Mouse (Mus musculus) megakaryocyte, embryonic 14.5 days (primary cell): ENCODE measurements around the gene Dlg4.

Source experiments
- FLI1 ChIP-seq: IDR thresholded peaks from 2 replicates; pipeline ENCODE4 v1.6.1; 2012; ENCODE audit warnings: low read length, inconsistent platforms, mixed read lengths
- GATA1 ChIP-seq: IDR thresholded peaks from 3 replicates; pipeline ENCODE4 v1.6.1; 2012; ENCODE audit warnings: mixed read lengths, low read length, inconsistent platforms, borderline replicate concordance

GRCm38 (mm10) chr11:70045435-70045834 is 28.7 kb downstream of the Dlg4 start:
- no peak for TF ChIP-seq GATA1
- no peak for TF ChIP-seq FLI1
